Mouse (Mus musculus) adrenal gland, adult 8-10 months (tissue): Measurements from ENCODE around the gene Mex3a. TPM values are rescaled to one million over a fixed set of nuclear protein-coding genes. Genes with fewer than 3 reads are reported as not detected.
A peak's percentile ranks its signal among the peaks of the same experiment; 100 is the strongest.

Experiments
- DNase-seq: peaks from one replicate; pipeline ENCODE4 v3.0.0; 2022
- total RNA-seq, 4 experiments: library from RNA; stranded (reverse); gene quantifications; 2 replicates each; pipeline ENCODE4 v1.2.4; 2022

Mex3a gene
- total RNA-seq, result 1 to 10 TPM; 2.8 to 4.3 (median 3.9) TPM

- no peak for DNase-seq
Observed at GRCm38 (mm10) chr3:88532299-88532674, at the start of gene Mex3a. Mex3a (plus strand) TSS chr3:88532395.

- DNase-seq, result no peak
Observed at GRCm38 (mm10) chr3:88483141-88483540, 49.1 kb upstream of the Mex3a start.

DNA sequence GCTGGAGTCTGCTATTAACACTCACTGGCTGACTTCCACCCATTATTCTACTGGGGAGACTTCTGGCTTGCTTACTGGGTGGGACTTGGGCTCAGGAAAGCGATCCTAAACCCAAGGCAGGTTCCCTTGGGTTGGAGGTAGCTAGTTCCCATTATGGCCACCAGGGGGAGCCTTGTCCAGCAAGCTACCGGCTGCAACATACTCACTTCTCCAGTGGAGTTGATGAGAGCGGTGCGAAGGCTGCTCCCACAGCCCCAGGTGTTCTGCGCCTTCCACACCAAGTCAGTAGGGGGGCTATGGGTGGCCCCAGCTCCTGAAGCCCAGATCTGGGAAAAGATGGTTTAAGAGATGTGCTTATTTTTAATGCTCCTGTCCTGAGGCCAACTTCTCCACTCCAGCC, 48.6 kb upstream of the Mex3a start:
- DNase-seq, result no peak

- no peak for DNase-seq
Observed at GRCm38 (mm10) chr3:88484597-88485316, 47.4 kb upstream of the Mex3a start.

GRCm38 (mm10) chr3:88486043-88486442, 46.2 kb upstream of the Mex3a start:
- DNase-seq, result no peak

GRCm38 (mm10) chr3:88486887-88487286, 45.3 kb upstream of the Mex3a start:
- DNase-seq, result no peak

DNA sequence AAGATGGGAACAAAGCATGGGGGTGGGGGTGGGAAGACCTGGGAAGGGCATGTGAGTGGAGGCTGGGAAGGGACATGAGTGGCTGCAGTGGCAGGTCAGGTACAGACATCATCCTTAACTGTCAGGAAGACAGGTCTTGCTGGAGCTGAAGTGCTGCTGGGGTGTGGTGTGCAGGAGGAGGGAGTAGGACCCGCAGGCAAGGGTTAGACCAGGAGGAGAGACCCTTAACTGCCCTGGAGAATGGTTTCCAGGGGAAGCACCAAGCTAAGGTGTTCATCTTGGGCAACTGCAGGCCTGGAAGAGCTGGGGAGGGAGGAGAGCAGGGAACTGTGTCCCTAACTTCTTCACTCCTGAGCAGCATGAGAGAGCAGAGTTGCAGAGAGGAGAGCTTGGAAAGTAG, 44.8 kb upstream of the Mex3a start:
- no peak for DNase-seq

GRCm38 (mm10) chr3:88493706-88494582, 38.3 kb upstream of the Mex3a start:
- no peak for DNase-seq

- peak; percentile 78 for DNase-seq
Observed at GRCm38 (mm10) chr3:88494836-88495628, 37.2 kb upstream of the Mex3a start.

DNA sequence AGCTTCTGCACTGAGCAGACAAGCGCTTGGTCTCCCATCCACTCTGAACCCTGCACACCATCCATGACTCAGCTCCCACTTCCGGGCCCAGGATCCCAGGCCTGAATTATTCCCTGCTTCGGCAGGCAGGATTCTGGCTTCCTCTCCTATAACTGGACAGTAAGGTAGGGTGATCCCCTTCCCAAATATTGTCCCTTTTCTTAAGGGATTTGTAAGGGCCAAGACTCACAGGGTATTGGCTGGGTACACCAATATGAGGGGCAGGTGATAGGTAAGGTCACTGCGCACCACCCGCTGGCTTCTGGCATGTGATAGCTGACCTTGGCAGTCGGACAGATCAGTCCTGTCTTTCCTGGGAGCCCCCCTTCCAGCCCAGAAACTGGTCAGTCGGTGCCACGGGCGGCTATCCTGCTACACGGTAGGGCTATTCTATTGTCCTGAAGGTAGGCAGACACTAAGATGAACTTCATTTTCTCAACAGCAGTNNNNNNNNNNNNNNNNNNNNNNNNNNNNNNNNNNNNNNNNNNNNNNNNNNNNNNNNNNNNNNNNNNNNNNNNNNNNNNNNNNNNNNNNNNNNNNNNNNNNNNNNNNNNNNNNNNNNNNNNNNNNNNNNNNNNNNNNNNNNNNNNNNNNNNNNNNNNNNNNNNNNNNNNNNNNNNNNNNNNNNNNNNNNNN, 36.3 kb upstream of the Mex3a start:
- no peak for DNase-seq

GRCm38 (mm10) chr3:88499580-88499979, 32.6 kb upstream of the Mex3a start:
- no peak for DNase-seq

DNA sequence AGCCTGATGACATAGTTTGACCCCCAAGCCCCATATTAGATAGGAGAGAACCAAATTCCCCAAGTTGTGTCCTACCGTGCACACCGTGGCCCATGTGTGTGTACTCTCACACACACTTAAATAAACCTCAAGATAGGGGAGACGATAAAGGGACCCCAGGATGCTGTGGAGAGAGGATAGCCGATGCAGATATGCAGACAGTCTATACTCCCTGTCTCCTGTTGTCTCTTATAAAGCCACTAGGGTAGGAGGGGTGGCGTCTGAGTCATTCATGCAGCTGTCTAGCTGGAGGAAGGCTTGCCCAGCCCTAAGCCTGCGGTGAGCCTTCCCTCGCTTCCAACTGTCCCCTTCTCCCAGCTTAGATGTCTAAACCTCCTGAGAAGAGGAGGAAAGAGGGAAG, 32.1 kb upstream of the Mex3a start:
- DNase-seq, result no peak

- DNase-seq, result no peak
Observed at GRCm38 (mm10) chr3:88500655-88501365, 31.4 kb upstream of the Mex3a start.

- DNase-seq, result no peak
Observed at GRCm38 (mm10) chr3:88501366-88502030, 30.7 kb upstream of the Mex3a start.

GRCm38 (mm10) chr3:88502031-88502571, 30.1 kb upstream of the Mex3a start:
- peak; percentile 60 for DNase-seq

- DNase-seq, result peak; percentile 93
Observed at GRCm38 (mm10) chr3:88502641-88503504, 29.3 kb upstream of the Mex3a start.

DNA sequence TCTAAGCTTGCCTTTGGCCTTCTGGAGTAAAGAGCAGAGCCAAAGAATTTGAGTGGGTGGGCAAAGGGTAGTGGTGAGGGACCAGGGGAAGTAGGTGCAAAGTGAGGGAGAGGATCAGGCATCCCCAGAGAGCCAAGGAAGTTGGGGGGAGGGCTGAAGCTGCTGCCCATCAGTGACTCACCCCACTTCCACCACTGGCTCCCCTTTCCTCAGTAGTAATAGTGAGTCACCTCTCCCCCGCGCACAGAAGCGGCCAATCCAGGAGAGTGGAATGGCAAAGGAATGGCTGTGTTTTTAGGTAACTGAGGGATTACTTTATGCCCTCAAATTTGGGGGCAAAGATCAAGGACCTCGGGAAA, 28.7 kb upstream of the Mex3a start:
- peak; percentile 81 for DNase-seq

DNA sequence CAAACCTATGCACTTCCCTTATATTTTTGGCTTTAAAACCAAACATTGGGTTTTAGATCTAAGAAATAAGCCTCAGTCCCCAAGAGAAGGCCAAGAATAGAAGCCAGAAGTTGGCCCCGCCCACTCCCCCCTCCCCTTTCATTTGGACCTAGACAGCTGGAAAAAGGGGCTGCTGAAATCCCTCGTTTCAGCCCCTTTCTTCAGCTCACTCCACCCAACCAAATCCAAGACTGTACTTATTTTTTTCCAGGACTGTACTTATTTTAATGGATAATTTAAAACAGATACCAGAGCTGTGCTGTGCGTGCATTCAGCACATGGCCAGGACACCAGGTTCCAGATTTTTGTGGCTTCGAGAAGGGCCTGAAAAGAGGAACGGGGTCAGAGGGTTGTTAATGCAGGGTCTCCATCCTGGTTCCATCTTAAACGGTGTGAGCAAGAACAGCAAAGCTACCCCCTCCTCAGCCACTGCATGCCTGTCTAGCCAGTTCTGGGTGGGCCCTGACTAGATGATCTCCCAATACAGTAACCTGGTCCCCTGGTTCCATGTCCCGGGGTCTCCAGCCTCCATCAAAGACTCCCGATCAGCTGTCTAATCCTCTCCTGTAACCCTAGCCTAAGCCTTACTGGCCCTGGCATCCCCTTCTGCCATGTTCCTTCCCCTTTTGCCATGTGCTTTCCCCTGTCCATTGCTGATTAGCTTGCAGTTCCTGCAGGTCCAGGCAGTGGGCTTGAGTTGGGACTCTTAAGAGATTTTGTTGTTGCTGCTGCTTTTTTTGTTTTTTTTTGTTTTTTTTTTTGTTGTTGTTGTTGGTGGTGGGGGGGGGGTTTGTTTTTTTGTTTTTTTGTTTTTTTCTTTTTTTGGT, 28.1 kb upstream of the Mex3a start:
- DNase-seq, result no peak

DNA sequence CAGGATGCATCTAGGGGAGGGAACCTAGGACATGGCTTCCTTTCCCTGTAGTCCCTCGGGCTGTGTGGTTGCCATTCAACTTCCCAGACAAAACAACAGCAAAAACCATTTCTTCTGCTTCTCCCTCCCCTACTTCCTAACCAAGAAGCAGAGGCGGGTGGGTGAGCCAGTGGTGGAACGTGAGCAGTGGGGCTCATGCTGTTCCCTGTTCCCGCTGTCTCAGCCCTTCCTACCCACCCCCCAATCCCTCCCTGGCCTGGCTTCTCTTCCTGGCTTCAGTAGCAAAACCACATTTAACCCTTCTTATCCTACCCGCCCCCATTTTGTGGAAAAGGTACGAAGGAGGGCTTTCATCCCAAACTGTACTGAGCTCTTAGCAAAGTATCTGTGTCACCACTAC, 27.1 kb upstream of the Mex3a start:
- no peak for DNase-seq
